Mouse (Mus musculus): ENCODE results near the gene Coro7. TPM values are rescaled to one million over a fixed set of nuclear protein-coding genes. Genes with fewer than 3 reads are reported as not detected.

Gene Coro7
- polyA plus RNA-seq, 1 experiment from 2014 or later: 29.2 TPM

Other genes starting within 250 kb of the Coro7 start
- 8.0 and 8.5 TPM in 2 replicates for gene Srl, start 138.0 kb downstream of the Coro7 start, polyA plus RNA-seq (2015; fragmentation: Nextera tagmentation; extraction: Ambion mirVana)
- gene Tfap4, start 119.9 kb downstream of the Coro7 start, polyA plus RNA-seq (2015; fragmentation: Nextera tagmentation; extraction: Ambion mirVana): 23.0 and 26.5 TPM in 2 replicates
- gene Glis2, start 85.1 kb downstream of the Coro7 start, polyA plus RNA-seq (2015; fragmentation: Nextera tagmentation; extraction: Ambion mirVana): 14.5 and 18.1 TPM in 2 replicates
- gene Pam16, start 54.8 kb downstream of the Coro7 start, polyA plus RNA-seq (2015; fragmentation: Nextera tagmentation; extraction: Ambion mirVana): 79.4 and 86.8 TPM in 2 replicates
- gene Vasn, start 39.8 kb downstream of the Coro7 start, polyA plus RNA-seq (2015; fragmentation: Nextera tagmentation; extraction: Ambion mirVana): 13.5 and 13.6 TPM in 2 replicates
- gene Dnaja3, start 39.8 kb downstream of the Coro7 start, polyA plus RNA-seq (2015; fragmentation: Nextera tagmentation; extraction: Ambion mirVana): 90.5 and 92.5 TPM in 2 replicates
- gene Nmral1, start 39.6 kb upstream of the Coro7 start, polyA plus RNA-seq (2015; fragmentation: Nextera tagmentation; extraction: Ambion mirVana): 35.3 and 45.9 TPM in 2 replicates
- 87.5 and 88.7 TPM in 2 replicates for gene Hmox2, start 46.6 kb upstream of the Coro7 start, polyA plus RNA-seq (2015; fragmentation: Nextera tagmentation; extraction: Ambion mirVana)
- 97.2 and 100 TPM in 2 replicates for gene Cdip1, start 110.5 kb upstream of the Coro7 start, polyA plus RNA-seq (2015; fragmentation: Nextera tagmentation; extraction: Ambion mirVana)
- 0.09 and 0.22 TPM in 2 replicates for gene 4930562C15Rik, start 155.6 kb upstream of the Coro7 start, polyA plus RNA-seq (2015; fragmentation: Nextera tagmentation; extraction: Ambion mirVana)
- 33.7 and 35.5 TPM in 2 replicates for gene Ubald1, start 200.5 kb upstream of the Coro7 start, polyA plus RNA-seq (2015; fragmentation: Nextera tagmentation; extraction: Ambion mirVana)
- gene Mgrn1, start 206.5 kb upstream of the Coro7 start, polyA plus RNA-seq (2015; fragmentation: Nextera tagmentation; extraction: Ambion mirVana): 82.7 and 84.6 TPM in 2 replicates